Mouse (Mus musculus) erythroblast, embryonic 14.5 days (primary cell): ENCODE data around the gene Pgpep1.

Source experiments
- GATA1 ChIP-seq: IDR thresholded peaks from 2 replicates; pipeline ENCODE4 v1.6.1; 2012; ENCODE audit warnings: low read length, inconsistent platforms, mixed read lengths
- TAL1 ChIP-seq: IDR thresholded peaks from 3 replicates; pipeline ENCODE4 v1.6.1; 2012; ENCODE audit warnings: low read length, inconsistent platforms, mixed read lengths

- TF ChIP-seq GATA1 (no peak), TAL1 (no peak)
These were observed 44.3 kb downstream of the Pgpep1 start, which contains the start of gene Lrrc25 for GRCm38 (mm10) chr8:70615894-70616293.
